Mouse (Mus musculus) thymus, postnatal 0 days (tissue): Measurements from ENCODE around the gene Numbl. TPM values are rescaled to one million over a fixed set of nuclear protein-coding genes. Genes with fewer than 3 reads are reported as not detected.

Experiments used
- DNase-seq: peaks from one replicate; pipeline ENCODE4 v3.0.0-alpha.2; 2015; ENCODE audit warnings: low spot score
- polyA plus RNA-seq: library from polyadenylated mRNA; unstranded; fragments of >200 nt; fragmentation: Nextera tagmentation; extraction: Ambion mirVana; gene quantifications from 2 replicates; pipeline ENCODE4 v1.2.1, GENCODE M21; 2015

The Numbl gene
- polyA plus RNA-seq, 1 experiment from 2014 or later: 3.2 TPM

GRCm38 (mm10) chr7:27251946-27252345 is 6.3 kb upstream of the Numbl start:
- DNase-seq: no peak

- DNase-seq: no peak
Measured at GRCm38 (mm10) chr7:27255721-27256120, 2.5 kb upstream of the Numbl start.

GRCm38 (mm10) chr7:27257046-27257851 is 984 bp upstream of the Numbl start:
- no peak for DNase-seq

GRCm38 (mm10) chr7:27257852-27258204 is 405 bp upstream of the Numbl start:
- no peak for DNase-seq

GRCm38 (mm10) chr7:27259271-27259721 is 1.1 kb downstream of the Numbl start:
- DNase-seq: no peak

GRCm38 (mm10) chr7:27259771-27260170 is 1.5 kb downstream of the Numbl start:
- no peak for DNase-seq

GRCm38 (mm10) chr7:27260856-27261255 is 2.6 kb downstream of the Numbl start:
- no peak for DNase-seq

- no peak for DNase-seq
Measured at GRCm38 (mm10) chr7:27261888-27262287, 3.7 kb downstream of the Numbl start.

GRCm38 (mm10) chr7:27264761-27265160 is 6.5 kb downstream of the Numbl start:
- DNase-seq: no peak

- DNase-seq: no peak
Measured at GRCm38 (mm10) chr7:27266515-27267128, 8.4 kb downstream of the Numbl start.

GRCm38 (mm10) chr7:27271423-27271822 is 13.2 kb downstream of the Numbl start:
- DNase-seq: no peak

GRCm38 (mm10) chr7:27273739-27274351 is 15.6 kb downstream of the Numbl start:
- DNase-seq: peak; percentile 56

GRCm38 (mm10) chr7:27274916-27275315 is 16.7 kb downstream of the Numbl start:
- DNase-seq: no peak

- peak; percentile 12 for DNase-seq
Measured at GRCm38 (mm10) chr7:27276021-27276420, 17.8 kb downstream of the Numbl start.

GRCm38 (mm10) chr7:27277191-27277590 is 19.0 kb downstream of the Numbl start:
- DNase-seq: peak; percentile 13

GRCm38 (mm10) chr7:27281717-27282116 is 23.5 kb downstream of the Numbl start:
- no peak for DNase-seq

GRCm38 (mm10) chr7:27282225-27282624 is 24.0 kb downstream of the Numbl start:
- no peak for DNase-seq

- DNase-seq: peak; percentile 13
Measured at GRCm38 (mm10) chr7:27284865-27285697, 26.8 kb downstream of the Numbl start.

GRCm38 (mm10) chr7:27285698-27286066 is 27.4 kb downstream of the Numbl start:
- DNase-seq: peak; percentile 67

GRCm38 (mm10) chr7:27288732-27289131 is 30.5 kb downstream of the Numbl start:
- no peak for DNase-seq

GRCm38 (mm10) chr7:27290555-27290954 is 32.3 kb downstream of the Numbl start:
- DNase-seq: no peak
